Mouse (Mus musculus) ES-E14 (cell line): ENCODE measurements around the gene Atad1.

Experiments used
- CHD2 ChIP-seq: IDR thresholded peaks from 2 replicates; pipeline ENCODE4 v1.6.1; 2014; ENCODE audit warnings: mild to moderate bottlenecking, low read depth, low read length, inconsistent platforms
- ZNF384 ChIP-seq: IDR thresholded peaks from 2 replicates; pipeline ENCODE4 v1.6.1; 2012; ENCODE audit warnings: low read depth, low read length, inconsistent platforms

GRCm38 (mm10) chr19:32729785-32730184 is 9.8 kb downstream of the Atad1 start:
- TF ChIP-seq CHD2, result no peak
- no peak for TF ChIP-seq ZNF384
